Mouse (Mus musculus) lung, embryonic 15.5 days (tissue): Measurements from ENCODE around the gene Neurl4. TPM values are rescaled to one million over a fixed set of nuclear protein-coding genes. Genes with fewer than 3 reads are reported as not detected.
A peak's percentile ranks its signal among the peaks of the same experiment; 100 is the strongest.
"Not testable (repeated sequence)": the region's sequence is repeated elsewhere in the genome, so short reads cannot be mapped to it uniquely, and the experiment has no call there.

Source experiments
- ATAC-seq: fragments of 200-750 bp; cut with Nextera tagmentation; 2 replicates; pipeline ENCODE4 v1.8.0; 2017; ENCODE audit warnings: moderate number of reproducible peaks, borderline replicate concordance; ENCODE audit not compliant: low FRiP score, low TSS enrichment; ENCODE audit errors: extremely low read depth
- H3K27ac ChIP-seq: fragments of 300-500 bp; sonication (generic); 2 replicates; pipeline ENCODE4 v1.5.1; 2015; ENCODE audit warnings: moderate library complexity, mild to moderate bottlenecking, inconsistent platforms
- H3K27me3 ChIP-seq: fragments of 300-500 bp; sonication (generic); 2 replicates; pipeline ENCODE4 v1.6.1; 2015; ENCODE audit warnings: inconsistent platforms
- H3K36me3 ChIP-seq: fragments of 300-500 bp; sonication (generic); 2 replicates; pipeline ENCODE4 v1.6.1; 2015; ENCODE audit warnings: inconsistent platforms
- H3K4me1 ChIP-seq: fragments of 300-500 bp; sonication (generic); 2 replicates; pipeline ENCODE4 v1.6.1; 2015; ENCODE audit warnings: inconsistent platforms
- H3K4me2 ChIP-seq: fragments of 300-500 bp; sonication (generic); 2 replicates; pipeline ENCODE4 v1.6.1; 2015; ENCODE audit warnings: inconsistent platforms, mild to moderate bottlenecking, moderate library complexity
- H3K4me3 ChIP-seq: fragments of 300-500 bp; sonication (generic); 2 replicates; pipeline ENCODE4 v1.5.1; 2015; ENCODE audit warnings: mild to moderate bottlenecking, inconsistent platforms
- H3K9ac ChIP-seq: fragments of 300-500 bp; sonication (generic); 2 replicates; pipeline ENCODE4 v1.6.1; 2015; ENCODE audit warnings: inconsistent platforms
- H3K9me3 ChIP-seq: fragments of 300-500 bp; sonication (generic); 2 replicates; pipeline ENCODE4 v1.6.1; 2016; ENCODE audit warnings: inconsistent platforms
- WGBS: fragments of 180-500 bp; shearing (Covaris S2); methylation state at CpG from one replicate; pipeline ENCODE4 v1.1.7; 2015; 5-methylcytosine and 5-hydroxymethylcytosine counted together
- polyA plus RNA-seq: library from polyadenylated mRNA; unstranded; fragments of >200 nt; fragmentation: Nextera tagmentation; extraction: Ambion mirVana; gene quantifications from 2 replicates; pipeline ENCODE4 v1.2.1, GENCODE M21; 2015

Gene Neurl4
- 7.1 and 8.0 TPM in 2 replicates for polyA plus RNA-seq

- Histone ChIP-seq H3K9me3 (no peaks in the 10 kb centered on the region), H3K36me3 (peaks cover 23% of the 10 kb centered on the region), H3K27ac (peak within 1 kb of the TSS; percentile 98), H3K4me2 (peak within 1 kb of the TSS; percentile 95), H3K27me3 (no peaks in the 10 kb centered on the region), H3K4me1 (peaks cover 26% of the 10 kb centered on the region), H3K4me3 (peak within 1 kb of the TSS; percentile 88), H3K9ac (peak within 1 kb of the TSS; percentile 77)
- WGBS, result under 1% methylated on average over 38 of the region's 38 CpGs
- peak; percentile 93 for ATAC-seq
Measured at GRCm38 (mm10) chr11:69900471-69901405, at the start of gene Neurl4, which contains the start of gene 2810408A11Rik. Gene Neurl4 (plus strand): TSS chr11:69901072. Gene 2810408A11Rik (minus strand): TSS chr11:69900987.

- peaks cover 35% of the 10 kb centered on the region for H3K36me3 ChIP-seq
- 0 out of 2 replicates have a peak, but pooled peaks cover 9% of the 10 kb centered on the region for H3K4me1 ChIP-seq
- WGBS, result 54% methylated on average over 7 of the region's 7 CpGs
- no peaks in the 10 kb centered on the region for H3K9me3 ChIP-seq
- no peak overlapping the region for H3K9ac ChIP-seq
- no peak overlapping the region for H3K27ac ChIP-seq
- H3K4me2 ChIP-seq, result no peak overlapping the region
- peaks cover 11% of the 10 kb centered on the region; the same call in 1 of the 2 replicates for H3K27me3 ChIP-seq
- no peak overlapping the region for H3K4me3 ChIP-seq
- ATAC-seq, result no peak
Measured at GRCm38 (mm10) chr11:69853994-69854393, 46.9 kb upstream of the Neurl4 start.

- H3K27ac ChIP-seq, result no peak overlapping the region
- H3K4me3 ChIP-seq, result no peak overlapping the region
- peaks cover 14% of the 10 kb centered on the region; the same call in 1 of the 2 replicates for H3K27me3 ChIP-seq
- no peak overlapping the region for H3K4me2 ChIP-seq
- H3K36me3 ChIP-seq, result peaks cover 28% of the 10 kb centered on the region
- 73% methylated on average over 10 of the region's 10 CpGs for WGBS
- no peak for ATAC-seq
- 0 out of 2 replicates have a peak, but pooled peaks cover 7% of the 10 kb centered on the region for H3K4me1 ChIP-seq
- no peak overlapping the region for H3K9ac ChIP-seq
- H3K9me3 ChIP-seq, result no peaks in the 10 kb centered on the region
Measured at GRCm38 (mm10) chr11:69854680-69855079, 46.2 kb upstream of the Neurl4 start.

GRCm38 (mm10) chr11:69855347-69855746 lies 45.5 kb upstream of the Neurl4 start:
- peaks cover 22% of the 10 kb centered on the region for H3K36me3 ChIP-seq
- WGBS, result 26% methylated on average over 16 of the region's 16 CpGs
- H3K27ac ChIP-seq, result no peak overlapping the region
- H3K4me3 ChIP-seq, result no peak overlapping the region
- no peak overlapping the region for H3K9ac ChIP-seq
- H3K4me2 ChIP-seq, result no peak overlapping the region; the same call in 1 of the 2 replicates
- ATAC-seq, result no peak
- peaks cover 17% of the 10 kb centered on the region; the same call in 1 of the 2 replicates for H3K27me3 ChIP-seq
- no peaks in the 10 kb centered on the region for H3K9me3 ChIP-seq
- 0 out of 2 replicates have a peak, but pooled peaks cover 7% of the 10 kb centered on the region for H3K4me1 ChIP-seq

GRCm38 (mm10) chr11:69858113-69858998 lies 42.5 kb upstream of the Neurl4 start, which contains the start of gene Tnk1:
Gene Tnk1 (minus strand): TSS chr11:69858730.
- WGBS, result 16% methylated on average over 30 of the region's 30 CpGs
- Histone ChIP-seq H3K9me3 (no peaks in the 10 kb centered on the region), H3K4me3 (peak within 1 kb of the TSS; percentile 32), H3K27ac (peak within 1 kb of the TSS; percentile 79), H3K4me2 (peak within 1 kb of the TSS; percentile 49), H3K36me3 (no peaks in the 10 kb centered on the region), H3K4me1 (no peaks in the 10 kb centered on the region), H3K9ac (peak within 1 kb of the TSS; percentile 25), H3K27me3 (peaks cover 17% of the 10 kb centered on the region; the same call in 1 of the 2 replicates)
- ATAC-seq, result peak; percentile 82

DNA sequence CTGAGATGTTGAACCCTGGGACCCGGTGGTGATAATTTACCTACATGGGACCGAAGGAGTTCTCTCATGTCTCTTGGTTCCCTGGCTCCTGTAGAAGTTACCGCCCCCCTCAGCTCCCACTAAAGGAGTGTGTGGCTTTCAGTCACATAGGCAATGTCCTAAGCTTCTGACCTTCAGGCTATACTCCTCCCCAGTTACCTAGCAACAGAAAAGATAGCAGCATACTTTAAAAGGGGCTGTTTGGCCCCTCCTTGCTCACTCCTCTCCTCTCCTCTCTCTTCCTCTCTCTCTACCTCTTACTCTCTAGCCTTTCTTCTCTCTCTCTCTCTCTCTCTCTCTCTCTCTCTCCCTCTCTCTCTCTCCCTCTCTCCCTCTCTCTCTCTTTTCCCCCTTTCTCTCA lies 37.1 kb upstream of the Neurl4 start:
- ATAC-seq, H3K9me3 ChIP-seq, H3K4me3 ChIP-seq, H3K4me1 ChIP-seq, H3K9ac ChIP-seq, H3K27me3 ChIP-seq, H3K4me2 ChIP-seq, H3K36me3 ChIP-seq, H3K27ac ChIP-seq: not testable (repeated sequence)
- WGBS, result 46% methylated on average over 3 of the region's 3 CpGs

DNA sequence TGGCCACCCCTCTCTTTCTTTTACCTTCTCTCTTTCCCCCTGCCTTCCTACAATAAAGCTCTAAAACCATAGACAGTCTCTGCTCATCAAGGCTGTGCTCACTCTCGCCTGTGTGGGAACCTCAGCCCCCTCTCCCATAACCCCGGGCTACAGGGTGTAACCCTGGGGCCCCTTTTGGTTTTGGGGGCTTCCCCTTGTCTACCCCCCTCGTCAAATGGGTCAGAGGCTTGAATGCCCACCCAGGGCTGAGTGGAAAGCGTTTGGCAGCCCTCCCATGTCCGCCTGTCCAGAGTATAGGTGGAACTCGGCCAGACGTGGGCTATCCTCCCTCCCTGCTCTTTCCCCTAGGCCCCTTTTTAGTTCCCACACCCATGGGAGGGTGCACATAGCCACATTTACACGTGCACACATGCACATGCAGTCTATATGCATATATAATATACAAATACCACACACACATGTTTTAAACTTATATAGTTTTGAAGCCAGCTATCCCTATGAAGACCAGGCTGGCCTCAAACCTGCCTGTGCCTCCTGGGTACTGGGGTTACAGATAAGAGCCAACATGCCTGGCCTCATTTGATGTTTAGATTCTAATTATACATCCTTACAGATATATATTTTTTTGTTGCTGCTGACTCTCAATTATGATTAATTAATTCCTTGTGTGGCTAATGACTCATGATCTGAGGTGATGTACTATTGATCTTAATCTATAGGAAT lies 36.6 kb upstream of the Neurl4 start:
- H3K4me1 ChIP-seq, result no peaks in the 10 kb centered on the region
- no peaks in the 10 kb centered on the region for H3K9me3 ChIP-seq
- no peak overlapping the region for H3K4me2 ChIP-seq
- no peak overlapping the region for H3K27ac ChIP-seq
- H3K36me3 ChIP-seq, result no peaks in the 10 kb centered on the region
- ATAC-seq, result no peak
- H3K27me3 ChIP-seq, result peaks cover 3% of the 10 kb centered on the region; the same call in 1 of the 2 replicates
- WGBS, result 37% methylated on average over 8 of the region's 8 CpGs
- H3K9ac ChIP-seq, result no peak overlapping the region
- H3K4me3 ChIP-seq, result no peak overlapping the region

- no peak overlapping the region for H3K27ac ChIP-seq
- WGBS, result 75% methylated on average over 9 of the region's 9 CpGs
- no peaks in the 10 kb centered on the region for H3K4me1 ChIP-seq
Measured at GRCm38 (mm10) chr11:69865561-69865960, 35.3 kb upstream of the Neurl4 start.

DNA sequence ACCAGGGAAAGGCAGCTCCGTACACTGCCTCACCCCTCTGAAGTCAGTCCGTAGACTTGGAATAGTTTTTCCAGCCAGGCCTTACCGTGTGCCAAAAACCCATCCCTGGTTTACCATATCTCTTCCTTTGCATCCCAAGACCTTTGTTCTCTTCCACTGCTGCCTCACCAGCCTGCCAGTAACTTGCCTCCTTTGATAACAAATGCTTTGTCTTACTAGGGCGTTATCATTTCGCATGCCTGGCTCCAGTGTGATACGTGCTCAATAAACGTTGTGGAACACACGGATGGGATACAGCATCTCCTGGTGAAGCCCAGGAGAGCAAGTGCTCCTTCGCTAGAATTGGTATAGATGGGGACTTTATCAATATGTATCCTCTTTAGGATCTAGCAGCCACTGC lies 33.5 kb upstream of the Neurl4 start:
- H3K27me3 ChIP-seq, result no peaks in the 10 kb centered on the region
- no peak for ATAC-seq
- H3K9ac ChIP-seq, result no peak overlapping the region
- H3K4me1 ChIP-seq, result no peaks in the 10 kb centered on the region
- no peaks in the 10 kb centered on the region for H3K9me3 ChIP-seq
- no peak overlapping the region for H3K4me2 ChIP-seq
- H3K27ac ChIP-seq, result no peak overlapping the region
- no peak overlapping the region for H3K4me3 ChIP-seq
- H3K36me3 ChIP-seq, result no peaks in the 10 kb centered on the region
- 55% methylated on average over 9 of the region's 9 CpGs for WGBS

More at GRCm38 (mm10) chr11:69865561-69865960, 35.3 kb upstream of the Neurl4 start:
- H3K9me3 ChIP-seq, result no peaks in the 10 kb centered on the region
- no peak for ATAC-seq
- no peak overlapping the region for H3K4me3 ChIP-seq
- H3K4me2 ChIP-seq, result no peak overlapping the region
- no peaks in the 10 kb centered on the region for H3K27me3 ChIP-seq
- no peak overlapping the region for H3K9ac ChIP-seq
- H3K36me3 ChIP-seq, result no peaks in the 10 kb centered on the region

- Histone ChIP-seq H3K27me3 (no peaks in the 10 kb centered on the region), H3K4me2 (no peak overlapping the region), H3K27ac (no peak overlapping the region), H3K36me3 (no peaks in the 10 kb centered on the region), H3K9me3 (no peaks in the 10 kb centered on the region), H3K4me1 (peaks cover 3% of the 10 kb centered on the region), H3K9ac (no peak overlapping the region), H3K4me3 (no peak overlapping the region)
- 95% methylated on average over 2 of the region's 2 CpGs for WGBS
- ATAC-seq, result no peak
Measured at GRCm38 (mm10) chr11:69870289-69871069, 30.4 kb upstream of the Neurl4 start.
